Mouse (Mus musculus) CH12.LX (cell line): ENCODE measurements at regions not wholly inside any gene's neighbourhood (a gene's known extent, or its start where the extent isn't known, plus 50 kb on each side); places are given as distances from the start of the nearest gene placed in this dataset.

Source experiments
- DNase-seq: peaks from one replicate; pipeline ENCODE4 v3.0.0-alpha.2; 2013; ENCODE audit errors: extremely low read depth
- H3K27ac ChIP-seq: 2 replicates; pipeline ENCODE4 v1.5.1; 2012; ENCODE audit warnings: low read depth, mild to moderate bottlenecking, control low read depth, moderate library complexity; ENCODE audit not compliant: insufficient read depth
- H3K27me3 ChIP-seq: replicated peaks from 2 replicates; pipeline ENCODE3; 2012; ENCODE audit warnings: inconsistent platforms
- H3K36me3 ChIP-seq, 2 experiments: replicated peaks in 1 of 2; 2 replicates each; pipeline versions ENCODE3 to v1.6.1; 2012; ENCODE audit warnings: inconsistent platforms in 1 of 2, low read length in 1 of 2, mild to moderate bottlenecking in 1 of 2, mixed read lengths in 1 of 2, moderate library complexity in 1 of 2; ENCODE audit not compliant: control insufficient read depth in 1 of 2, insufficient read depth in 1 of 2
- H3K4me1 ChIP-seq, 2 experiments: 2 replicates each; pipeline ENCODE4 v1.6.1; 2012; ENCODE audit warnings: inconsistent platforms in 1 of 2, moderate library complexity in 1 of 2; ENCODE audit not compliant: insufficient read depth in 2 of 2, control insufficient read depth in 1 of 2
- H3K4me2 ChIP-seq: 2 replicates; pipeline ENCODE4 v1.6.1; 2012; ENCODE audit warnings: low read depth, mild to moderate bottlenecking, control low read depth; ENCODE audit not compliant: poor library complexity, insufficient read depth, severe bottlenecking
- H3K4me3 ChIP-seq, 3 experiments: fragments of 150-350 bp in 1 of 3; sonication (generic) in 1 of 3; replicated peaks in 1 of 3; 2 replicates each; pipeline versions ENCODE3 to v1.5.1; 2011 to 2012; ENCODE audit warnings: low read depth in 2 of 3, low read length in 2 of 3, mild to moderate bottlenecking in 2 of 3, moderate library complexity in 2 of 3, control low read depth in 1 of 3, improper control_type of control experiment in 1 of 3, inconsistent platforms in 1 of 3, mixed read lengths in 1 of 3; ENCODE audit not compliant: poor library complexity in 1 of 3
- H3K79me2 ChIP-seq: replicated peaks from 2 replicates; pipeline ENCODE4 v1.6.1; 2012; ENCODE audit warnings: mild to moderate bottlenecking, moderate library complexity; ENCODE audit not compliant: control insufficient read depth, poor library complexity, insufficient read depth, severe bottlenecking; ENCODE audit errors: extremely low read depth
- H3K9ac ChIP-seq: 2 replicates; pipeline ENCODE4 v1.6.1; 2012; ENCODE audit warnings: low read depth, mild to moderate bottlenecking, control low read depth, moderate library complexity; ENCODE audit not compliant: insufficient read depth
- H3K9me3 ChIP-seq: replicated peaks from 2 replicates; pipeline ENCODE3; 2012; ENCODE audit warnings: low read length, inconsistent platforms, mixed read lengths
- BHLHE40 ChIP-seq: IDR thresholded peaks from 2 replicates; pipeline ENCODE4 v1.6.1; 2011; ENCODE audit warnings: mild to moderate bottlenecking, low read depth, low read length, improper control_type of control experiment
- CHD1 ChIP-seq: IDR thresholded peaks from 2 replicates; pipeline ENCODE4 v1.6.1; 2012; ENCODE audit warnings: low read depth, low read length, improper control_type of control experiment, inconsistent platforms
- CHD2 ChIP-seq: IDR thresholded peaks from 2 replicates; pipeline ENCODE4 v1.6.1; 2011; ENCODE audit warnings: low read length, improper control_type of control experiment
- CTCF ChIP-seq, 2 experiments: IDR thresholded peaks in 1 of 2; conservative IDR thresholded peaks in 1 of 2; 2 replicates each; pipeline ENCODE4 v1.5.1; 2011 to 2012; ENCODE audit warnings: low read depth in 2 of 2, low read length in 2 of 2, improper control_type of control experiment in 1 of 2, inconsistent platforms in 1 of 2, mild to moderate bottlenecking in 1 of 2, moderate library complexity in 1 of 2
- E2F4 ChIP-seq: IDR thresholded peaks from 2 replicates; pipeline ENCODE4 v1.6.1; 2011; ENCODE audit warnings: low read depth, low read length, improper control_type of control experiment; ENCODE audit not compliant: insufficient replicate concordance
- ELF1 ChIP-seq: IDR thresholded peaks from 2 replicates; pipeline ENCODE4 v1.6.1; 2014; ENCODE audit warnings: low read depth, mild to moderate bottlenecking, inconsistent platforms, low read length, improper control_type of control experiment
- ETS1 ChIP-seq: conservative IDR thresholded peaks from 2 replicates; pipeline ENCODE4 v1.6.1; 2012; ENCODE audit warnings: low read depth, mild to moderate bottlenecking, inconsistent platforms, low read length, improper control_type of control experiment, moderate library complexity
- GABPA ChIP-seq: IDR thresholded peaks from 2 replicates; pipeline ENCODE4 v1.6.1; 2012; ENCODE audit warnings: low read depth, low read length, improper control_type of control experiment, inconsistent platforms; ENCODE audit not compliant: insufficient replicate concordance
- JUN ChIP-seq: IDR thresholded peaks from 2 replicates; pipeline ENCODE4 v1.6.1; 2011; ENCODE audit warnings: low read depth, mild to moderate bottlenecking, low read length, improper control_type of control experiment, moderate library complexity; ENCODE audit not compliant: insufficient read depth
- KAT2A ChIP-seq: IDR thresholded peaks from 2 replicates; pipeline ENCODE4 v1.6.1; 2012; ENCODE audit warnings: low read length, improper control_type of control experiment, inconsistent platforms; ENCODE audit not compliant: insufficient replicate concordance
- MAFK ChIP-seq: IDR thresholded peaks from 2 replicates; pipeline ENCODE4 v1.6.1; 2011; ENCODE audit warnings: low read length, improper control_type of control experiment; ENCODE audit not compliant: insufficient replicate concordance
- MAX ChIP-seq: IDR thresholded peaks from 2 replicates; pipeline ENCODE4 v1.6.1; 2011; ENCODE audit warnings: low read length, improper control_type of control experiment
- MEF2A ChIP-seq: IDR thresholded peaks from 2 replicates; pipeline ENCODE4 v1.6.1; 2014; ENCODE audit warnings: low read depth, mild to moderate bottlenecking, inconsistent platforms, low read length, improper control_type of control experiment, borderline replicate concordance
- MXI1 ChIP-seq: IDR thresholded peaks from 2 replicates; pipeline ENCODE4 v1.6.1; 2011; ENCODE audit warnings: mild to moderate bottlenecking, low read depth, low read length, improper control_type of control experiment
- NRF1 ChIP-seq: IDR thresholded peaks from 2 replicates; pipeline ENCODE4 v1.6.1; 2014; ENCODE audit warnings: low read depth, mild to moderate bottlenecking, inconsistent platforms, low read length, improper control_type of control experiment, moderate library complexity
- PAX5 ChIP-seq: IDR thresholded peaks from 2 replicates; pipeline ENCODE4 v1.6.1; 2012; ENCODE audit warnings: low read length, inconsistent platforms, mixed read lengths
- POLR2AphosphoS2 ChIP-seq: IDR thresholded peaks from 2 replicates; pipeline ENCODE4 v1.6.1; 2011; ENCODE audit warnings: low read depth, low read length, improper control_type of control experiment
- RAD21 ChIP-seq: IDR thresholded peaks from 2 replicates; pipeline ENCODE4 v1.6.1; 2011; ENCODE audit warnings: low read depth, mild to moderate bottlenecking, low read length, improper control_type of control experiment, moderate library complexity
- RCOR1 ChIP-seq: conservative IDR thresholded peaks from 2 replicates; pipeline ENCODE4 v1.6.1; 2012; ENCODE audit warnings: low read depth, mild to moderate bottlenecking, inconsistent platforms, low read length, improper control_type of control experiment
- SMC3 ChIP-seq: IDR thresholded peaks from 2 replicates; pipeline ENCODE4 v1.6.1; 2011; ENCODE audit warnings: low read depth, low read length, improper control_type of control experiment
- TBP ChIP-seq: conservative IDR thresholded peaks from 2 replicates; pipeline ENCODE4 v1.6.1; 2011; ENCODE audit warnings: low read depth, low read length, improper control_type of control experiment
- TCF12 ChIP-seq: IDR thresholded peaks from 2 replicates; pipeline ENCODE4 v1.6.1; 2014; ENCODE audit warnings: low read depth, mild to moderate bottlenecking, inconsistent platforms, low read length, improper control_type of control experiment
- ZKSCAN1 ChIP-seq: IDR thresholded peaks from 2 replicates; pipeline ENCODE4 v1.6.1; 2012; ENCODE audit warnings: low read depth, inconsistent platforms, low read length, improper control_type of control experiment, borderline replicate concordance
- ZMIZ1 ChIP-seq: IDR thresholded peaks from 2 replicates; pipeline ENCODE4 v1.6.1; 2012; ENCODE audit warnings: low read depth, mild to moderate bottlenecking, inconsistent platforms, low read length, improper control_type of control experiment
- ZNF384 ChIP-seq: IDR thresholded peaks from 2 replicates; pipeline ENCODE4 v1.6.1; 2012; ENCODE audit warnings: low read depth, low read length, improper control_type of control experiment, inconsistent platforms
- dilution Hi-C: fragments of 300-500 bp; cut with MboI; formaldehyde crosslinking; loops from 2 replicates; pipeline ENCODE4 v1.14.3; 2020; ENCODE audit warnings: low sequenced_read_pairs; ENCODE audit not compliant: extremely low pct_unique_long_range_greater_than_20kb, extremely low pct_ligation_motif_present
- in situ Hi-C: fragments of 300-500 bp; cut with MboI; formaldehyde crosslinking; loops from 3 replicates; pipeline ENCODE4 v1.14.3; 2019; ENCODE audit warnings: low sequenced_read_pairs, low pct_ligation_motif_present, low pct_unique_long_range_greater_than_20kb, mixed read lengths

- Histone ChIP-seq H3K27me3 (peaks cover 31% of the 10 kb centered on the region), H3K27ac (no peak overlapping the region), H3K36me3 (no peaks in the 10 kb centered on the region), H3K4me1 (no peaks in the 10 kb centered on the region), H3K9me3 (no peaks in the 10 kb centered on the region), H3K79me2 (no peaks in the 10 kb centered on the region), H3K9ac (no peak overlapping the region), H3K4me3 (no peak overlapping the region), H3K4me2 (no peak overlapping the region)
- TF ChIP-seq TBP (no peak), RAD21 (no peak), ZKSCAN1 (no peak), JUN (no peak), ZNF384 (no peak), ELF1 (no peak), NRF1 (no peak), BHLHE40 (no peak), MAFK (no peak), SMC3 (no peak), MAX (no peak), TCF12 (no peak), RCOR1 (no peak), ETS1 (no peak), CHD2 (no peak)
- dilution Hi-C loops (no loop called here), in situ Hi-C loops (no loop called here)
- no peak for DNase-seq
Observed at GRCm38 (mm10) chr11:52551451-52551850, 155.2 kb downstream of the 9530068E07Rik start.

GRCm38 (mm10) chr11:52552860-52553259 is 156.6 kb downstream of the 9530068E07Rik start:
- H3K9ac ChIP-seq = no peak overlapping the region
- H3K36me3 ChIP-seq = no peaks in the 10 kb centered on the region
- no peaks in the 10 kb centered on the region for H3K4me1 ChIP-seq
- no peaks in the 10 kb centered on the region for H3K79me2 ChIP-seq
- no peaks in the 10 kb centered on the region for H3K9me3 ChIP-seq
- TF ChIP-seq ZMIZ1 (no peak), NRF1 (no peak), KAT2A (no peak), PAX5 (no peak), MAFK (no peak), SMC3 (no peak), MXI1 (no peak), MEF2A (no peak), MAX (no peak), ZKSCAN1 (no peak), CHD1 (no peak), RCOR1 (no peak), ZNF384 (no peak), RAD21 (no peak), E2F4 (no peak), GABPA (no peak), CTCF (conservative IDR thresholded peaks at IDR 0.05 in 1 of 2, IDR thresholded peaks at IDR 0.05 in 1 of 2; ENCODE audit: low read depth in 2 of 2, low read length in 2 of 2) (no peak), POLR2AphosphoS2 (no peak)
- in situ Hi-C loops = no loop called here
- dilution Hi-C loops = no loop called here
- H3K4me2 ChIP-seq = no peak overlapping the region
- H3K27me3 ChIP-seq = peaks cover 45% of the 10 kb centered on the region
- no peak overlapping the region for H3K27ac ChIP-seq
- no peak for DNase-seq
- H3K4me3 ChIP-seq = no peak overlapping the region
